Mouse (Mus musculus): ENCODE data around the gene Apoc1. TPM values are rescaled to one million over a fixed set of nuclear protein-coding genes. Genes with fewer than 3 reads are reported as not detected.

The Apoc1 gene
- polyA plus RNA-seq (2012; rRNA removed) = 1.3 and 1.4 TPM in 2 replicates

DNA sequence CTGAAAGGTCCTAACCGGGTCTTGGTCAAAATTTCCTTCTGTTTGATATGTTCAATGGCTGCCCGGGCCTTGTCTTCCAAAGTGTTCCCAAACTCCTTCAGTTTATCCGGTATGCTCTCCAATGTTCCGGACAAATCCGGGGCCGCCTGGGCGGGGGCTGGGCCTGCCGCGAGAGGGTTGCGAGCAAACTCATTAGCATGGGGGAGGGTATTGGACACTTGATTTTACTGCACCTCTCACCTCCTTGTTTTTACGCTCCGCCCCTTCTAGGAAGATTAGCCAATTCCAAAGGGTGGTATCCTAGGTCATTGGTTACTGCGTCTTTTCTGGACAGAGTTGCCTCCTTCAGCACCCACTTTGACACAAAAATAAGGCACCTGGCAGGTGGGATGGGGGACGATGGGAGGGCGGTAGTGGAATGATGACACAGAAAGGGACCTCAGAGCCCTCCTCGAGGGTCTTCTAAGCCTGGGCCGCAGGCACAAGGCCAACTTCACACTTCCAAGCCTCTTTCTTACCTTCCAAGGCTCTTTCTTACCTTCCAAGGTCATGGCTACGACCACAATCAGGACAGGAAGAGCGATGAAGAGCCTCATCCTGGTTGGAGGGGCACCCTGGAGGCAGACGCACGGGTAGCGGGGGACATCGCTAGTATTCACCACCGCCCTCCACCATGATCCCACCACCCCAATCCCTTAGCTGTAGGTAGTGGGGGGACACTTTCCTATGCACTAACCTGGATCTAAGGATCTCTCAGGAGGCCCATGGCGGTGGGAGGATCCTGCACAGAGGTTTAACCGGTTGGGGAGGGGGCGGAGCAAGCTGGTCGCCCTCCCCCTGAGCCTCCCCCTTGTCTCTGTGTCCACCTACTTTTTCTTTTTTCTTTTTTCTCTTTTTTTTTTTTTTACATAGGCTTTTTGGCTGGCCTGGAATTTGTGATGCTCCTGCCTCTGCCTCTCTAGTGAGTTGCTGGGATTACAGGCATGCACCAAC lies at the start of gene Apoc1:
Gene Apoc1 (minus strand): TSS at position 788 of the 993 bp plus-strand sequence.
- Histone ChIP-seq H3K27ac (ENCODE audit: insufficient read depth, low read length) (no peak within 1 kb of the TSS), H3K4me3 (ENCODE audit: insufficient read depth, low read length) (no peak within 1 kb of the TSS), H3K4me1 (ENCODE audit: control insufficient read depth, insufficient read depth, low read length) (no peaks in the 10 kb centered on the region)
- TF ChIP-seq POLR2A (IDR thresholded peaks at IDR 0.05; ENCODE audit: extremely low read depth, insufficient read depth, low read length) (no peak), CTCF (IDR thresholded peaks at IDR 0.05; ENCODE audit: extremely low read depth, insufficient read depth, low read length) (no peak)

DNA sequence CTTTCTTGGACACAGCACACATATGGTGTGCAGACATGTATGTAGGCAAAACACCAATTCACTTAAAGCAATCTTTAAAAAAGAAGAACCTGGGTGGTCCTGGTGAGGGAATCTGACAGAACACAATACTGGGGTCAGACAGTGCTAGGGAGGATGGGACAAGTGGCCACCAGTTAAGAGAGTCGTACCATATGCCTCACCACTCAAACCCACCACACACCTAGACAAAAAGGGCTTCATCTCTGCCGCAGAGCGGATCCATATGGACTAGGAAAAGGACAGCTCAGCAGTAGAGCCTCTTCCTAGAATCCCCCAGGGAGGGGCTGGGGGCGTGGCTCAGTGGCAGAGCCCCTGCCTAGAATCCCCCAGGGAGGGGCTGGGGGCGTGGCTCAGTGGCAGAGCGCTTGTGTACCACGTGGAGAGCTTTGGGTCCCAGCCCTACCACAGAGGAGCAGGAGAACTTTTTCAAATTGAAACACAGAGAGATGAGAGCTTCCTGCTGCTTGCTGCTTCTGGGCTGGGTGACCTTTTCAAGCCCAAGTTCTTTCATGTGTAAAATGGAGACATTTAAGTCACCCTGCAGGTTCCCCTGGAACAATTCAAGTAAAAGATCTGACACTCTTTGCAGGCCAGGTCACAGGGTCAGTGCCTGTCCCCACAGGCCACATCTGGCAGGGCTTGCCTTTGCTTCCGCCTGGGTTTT lies 49.0 kb upstream of the Apoc1 start:
- H3K4me3 ChIP-seq (ENCODE audit: insufficient read depth, low read length) = no peak overlapping the region
- no peaks in the 10 kb centered on the region for H3K4me1 ChIP-seq (ENCODE audit: control insufficient read depth, insufficient read depth, low read length)
- TF ChIP-seq CTCF (IDR thresholded peaks at IDR 0.05; ENCODE audit: extremely low read depth, insufficient read depth, low read length) (no peak), POLR2A (IDR thresholded peaks at IDR 0.05; ENCODE audit: extremely low read depth, insufficient read depth, low read length) (no peak)
- H3K27ac ChIP-seq (ENCODE audit: insufficient read depth, low read length) = no peak overlapping the region

DNA sequence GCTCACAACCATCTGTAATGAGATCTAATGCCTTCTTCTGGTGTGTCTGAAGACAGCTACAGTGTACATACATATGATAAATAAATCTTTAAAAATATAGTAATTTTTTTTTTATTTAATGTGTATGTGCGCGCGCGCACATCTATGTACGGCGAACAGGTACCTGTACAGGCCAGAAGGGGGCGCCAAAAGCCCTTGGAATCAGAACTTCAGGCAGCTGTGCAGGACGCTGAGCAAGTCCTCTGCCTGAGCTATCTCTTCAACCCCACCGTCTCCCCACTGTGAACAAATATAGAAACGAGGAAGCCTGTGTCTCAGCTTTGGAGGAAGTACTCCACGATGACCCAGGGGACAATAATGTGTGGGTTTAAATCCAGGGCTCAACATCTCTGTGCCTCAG lies 47.8 kb upstream of the Apoc1 start:
- no peaks in the 10 kb centered on the region for H3K4me1 ChIP-seq (ENCODE audit: control insufficient read depth, insufficient read depth, low read length)
- no peak overlapping the region for H3K27ac ChIP-seq (ENCODE audit: insufficient read depth, low read length)
- no peak overlapping the region for H3K4me3 ChIP-seq (ENCODE audit: insufficient read depth, low read length)
- no peak for TF ChIP-seq CTCF (IDR thresholded peaks at IDR 0.05; ENCODE audit: extremely low read depth, insufficient read depth, low read length)
- no peak for TF ChIP-seq POLR2A (IDR thresholded peaks at IDR 0.05; ENCODE audit: extremely low read depth, insufficient read depth, low read length)

DNA sequence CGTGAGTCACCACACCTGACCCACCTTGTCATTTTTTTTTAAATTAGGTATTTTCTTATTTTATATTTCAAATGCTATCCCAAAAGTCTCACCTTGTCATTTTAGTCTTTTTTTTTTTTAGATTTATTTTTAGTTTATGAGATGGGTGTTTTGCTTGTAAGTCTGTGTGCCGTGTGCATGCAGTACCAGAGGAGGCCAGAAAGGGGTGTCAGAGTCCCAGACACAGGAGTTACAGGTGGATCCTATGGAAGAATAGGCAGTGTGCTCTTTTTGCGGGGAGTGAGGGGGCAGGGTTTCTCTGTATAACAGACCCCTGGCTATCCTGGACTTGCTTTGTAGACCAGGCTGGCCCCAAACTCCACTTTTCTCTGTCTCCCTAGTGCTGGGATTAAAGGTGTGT lies 46.3 kb upstream of the Apoc1 start:
- Histone ChIP-seq H3K4me1 (ENCODE audit: control insufficient read depth, insufficient read depth, low read length) (no peaks in the 10 kb centered on the region), H3K4me3 (ENCODE audit: insufficient read depth, low read length) (no peak overlapping the region), H3K27ac (ENCODE audit: insufficient read depth, low read length) (no peak overlapping the region)
- TF ChIP-seq CTCF (IDR thresholded peaks at IDR 0.05; ENCODE audit: extremely low read depth, insufficient read depth, low read length) = 0 out of 2 replicates have a peak, but pooled peaks have one; percentile 2
- TF ChIP-seq POLR2A (IDR thresholded peaks at IDR 0.05; ENCODE audit: extremely low read depth, insufficient read depth, low read length) = no peak

DNA sequence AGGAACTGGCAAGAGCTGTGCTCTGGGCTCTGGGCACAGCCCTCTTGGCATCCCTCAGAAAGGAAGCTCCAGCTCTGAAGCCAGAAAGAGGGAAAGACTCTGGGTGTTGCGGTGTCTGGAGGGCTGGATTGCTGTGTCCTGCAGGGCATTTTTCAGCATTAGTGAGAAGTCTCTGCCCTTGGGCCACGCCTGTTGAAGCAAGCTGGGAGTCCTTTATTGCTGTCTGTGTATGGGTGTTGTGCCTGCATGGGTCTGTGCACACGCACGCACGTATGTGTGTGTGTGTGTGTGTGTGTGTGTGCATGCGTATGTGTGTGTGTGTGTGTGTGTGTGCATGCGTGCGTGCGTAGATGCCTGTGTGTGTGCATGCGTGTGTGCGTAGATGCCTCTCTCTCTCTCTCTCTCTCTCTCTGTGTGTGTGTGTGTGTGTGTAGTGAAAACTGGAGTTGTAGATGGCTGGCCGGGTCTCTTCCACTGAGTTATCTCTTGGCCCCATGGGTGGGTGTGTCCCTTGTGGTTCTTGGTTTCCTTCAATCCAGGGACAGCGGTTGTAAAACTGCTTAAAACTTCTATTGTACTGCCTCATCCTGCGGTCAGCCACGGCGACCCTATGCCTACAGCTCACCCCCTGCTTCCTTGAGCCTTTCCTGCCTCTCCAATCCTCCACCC lies 44.1 kb upstream of the Apoc1 start:
- Histone ChIP-seq H3K4me3 (ENCODE audit: insufficient read depth, low read length) (no peak overlapping the region), H3K4me1 (ENCODE audit: control insufficient read depth, insufficient read depth, low read length) (no peaks in the 10 kb centered on the region), H3K27ac (ENCODE audit: insufficient read depth, low read length) (no peak overlapping the region)
- no peak for TF ChIP-seq CTCF (IDR thresholded peaks at IDR 0.05; ENCODE audit: extremely low read depth, insufficient read depth, low read length)
- no peak for TF ChIP-seq POLR2A (IDR thresholded peaks at IDR 0.05; ENCODE audit: extremely low read depth, insufficient read depth, low read length)

DNA sequence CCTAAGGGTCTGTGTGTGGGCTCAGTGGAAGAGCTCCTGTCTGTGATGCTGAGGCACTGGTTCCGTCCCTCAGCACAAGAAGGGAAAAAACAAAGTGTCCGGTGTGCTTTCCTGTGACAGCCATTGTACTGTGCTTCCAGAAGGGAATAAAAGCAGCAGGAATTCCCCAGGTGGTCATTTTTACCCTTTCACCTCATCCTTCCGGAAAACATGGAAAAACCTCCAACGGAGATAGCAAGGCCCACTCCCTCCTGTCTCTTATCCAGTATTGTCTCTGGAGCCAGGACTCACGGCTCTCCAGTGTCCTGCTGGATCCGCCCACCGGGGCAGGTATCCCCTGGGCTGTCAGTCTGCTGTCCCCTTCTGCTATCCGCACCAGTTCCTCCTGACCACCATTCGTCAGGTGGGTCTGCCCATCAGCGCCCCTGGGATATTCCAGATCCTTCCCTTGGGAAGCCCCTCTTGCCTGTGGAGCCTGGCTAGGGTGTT lies 41.8 kb upstream of the Apoc1 start:
- Histone ChIP-seq H3K4me1 (ENCODE audit: control insufficient read depth, insufficient read depth, low read length) (no peaks in the 10 kb centered on the region), H3K4me3 (ENCODE audit: insufficient read depth, low read length) (no peak overlapping the region), H3K27ac (ENCODE audit: insufficient read depth, low read length) (no peak overlapping the region)
- TF ChIP-seq POLR2A (IDR thresholded peaks at IDR 0.05; ENCODE audit: extremely low read depth, insufficient read depth, low read length) (no peak), CTCF (IDR thresholded peaks at IDR 0.05; ENCODE audit: extremely low read depth, insufficient read depth, low read length) (no peak)

DNA sequence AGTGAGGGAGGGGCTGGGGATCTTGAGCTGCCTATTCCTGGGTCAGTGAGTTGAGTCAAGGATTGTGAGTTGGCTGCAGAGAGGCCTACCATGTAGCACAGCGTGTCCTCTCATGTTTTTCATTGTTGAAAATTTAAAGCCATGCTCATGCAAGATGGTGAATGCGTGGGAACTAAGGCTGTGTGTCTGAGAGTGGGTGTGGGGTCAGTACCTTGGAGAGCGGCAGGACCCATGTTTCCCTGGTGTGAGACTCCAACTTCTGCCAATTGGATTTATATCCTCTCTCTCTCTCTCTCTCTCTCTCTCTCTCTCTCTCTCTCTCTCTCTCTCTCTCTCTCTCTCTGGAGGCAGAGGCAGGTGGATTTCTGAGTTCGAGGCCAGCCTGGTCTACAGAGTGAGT lies 34.1 kb upstream of the Apoc1 start:
- TF ChIP-seq POLR2A (IDR thresholded peaks at IDR 0.05; ENCODE audit: extremely low read depth, insufficient read depth, low read length) = no peak
- TF ChIP-seq CTCF (IDR thresholded peaks at IDR 0.05; ENCODE audit: extremely low read depth, insufficient read depth, low read length) = no peak
- no peak overlapping the region for H3K27ac ChIP-seq (ENCODE audit: insufficient read depth, low read length)
- no peaks in the 10 kb centered on the region for H3K4me1 ChIP-seq (ENCODE audit: control insufficient read depth, insufficient read depth, low read length)
- no peak overlapping the region for H3K4me3 ChIP-seq (ENCODE audit: insufficient read depth, low read length)

DNA sequence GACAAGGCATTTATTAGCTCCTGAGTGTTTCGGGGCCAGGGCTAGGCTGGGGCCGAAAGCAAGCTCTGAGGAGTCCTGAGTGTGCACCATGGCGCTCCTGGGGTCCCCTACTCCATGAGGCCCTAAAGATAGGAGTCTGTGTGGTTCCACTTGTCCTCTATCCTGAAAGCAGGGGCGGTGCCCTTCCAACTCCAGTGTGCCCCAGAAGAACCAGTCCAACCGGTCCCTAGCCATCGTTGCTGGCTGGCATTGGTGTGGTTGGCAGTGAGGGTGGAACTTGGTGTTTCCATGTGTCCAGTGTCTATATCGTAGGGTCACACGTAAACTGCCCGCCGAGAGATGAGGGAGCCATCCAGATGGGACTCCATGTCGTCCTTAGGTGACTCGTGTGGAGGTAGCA lies 31.7 kb upstream of the Apoc1 start:
- no peak for TF ChIP-seq POLR2A (IDR thresholded peaks at IDR 0.05; ENCODE audit: extremely low read depth, insufficient read depth, low read length)
- TF ChIP-seq CTCF (IDR thresholded peaks at IDR 0.05; ENCODE audit: extremely low read depth, insufficient read depth, low read length) = no peak
- no peak overlapping the region for H3K27ac ChIP-seq (ENCODE audit: insufficient read depth, low read length)
- no peak overlapping the region for H3K4me3 ChIP-seq (ENCODE audit: insufficient read depth, low read length)
- no peaks in the 10 kb centered on the region for H3K4me1 ChIP-seq (ENCODE audit: control insufficient read depth, insufficient read depth, low read length)

DNA sequence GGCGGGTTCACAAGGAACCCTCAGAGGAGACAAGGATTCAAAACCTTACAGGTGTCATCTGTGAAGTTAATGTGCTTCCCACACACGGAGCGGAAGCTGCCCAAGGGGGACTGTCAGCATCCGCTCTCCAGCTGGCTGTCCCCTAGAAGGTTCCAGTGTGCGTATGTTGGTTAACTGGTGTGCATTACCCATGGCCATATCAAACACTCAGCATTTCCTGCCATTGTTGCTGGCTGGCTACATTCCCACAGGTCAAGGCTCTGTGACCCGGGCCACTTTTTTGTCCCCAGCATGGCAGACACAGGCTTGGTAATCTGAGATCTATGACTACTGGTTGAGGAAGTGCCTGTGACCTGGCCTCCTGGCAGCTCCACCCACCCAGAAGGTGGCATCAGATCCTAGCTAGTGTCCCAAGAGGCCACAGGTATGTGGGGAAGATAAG lies 30.3 kb upstream of the Apoc1 start:
- H3K4me3 ChIP-seq (ENCODE audit: insufficient read depth, low read length) = no peak overlapping the region
- TF ChIP-seq CTCF (IDR thresholded peaks at IDR 0.05; ENCODE audit: extremely low read depth, insufficient read depth, low read length) = no peak
- TF ChIP-seq POLR2A (IDR thresholded peaks at IDR 0.05; ENCODE audit: extremely low read depth, insufficient read depth, low read length) = no peak

More for the DNA sequence above, 30.3 kb upstream of the Apoc1 start:
- H3K27ac ChIP-seq (ENCODE audit: insufficient read depth, low read length) = no peak overlapping the region
- no peaks in the 10 kb centered on the region for H3K4me1 ChIP-seq (ENCODE audit: control insufficient read depth, insufficient read depth, low read length)
